Mouse (Mus musculus) heart, adult 2 months (tissue): ENCODE results near the gene Eomes.

Experiments used
- CTCF ChIP-seq: fragments of 200-600 bp; IDR thresholded peaks from 2 replicates; pipeline ENCODE4 v1.8.1; 2022; ENCODE audit warnings: antibody characterized with exemption, mild to moderate bottlenecking, moderate library complexity
- EP300 ChIP-seq: fragments of 200-500 bp; IDR thresholded peaks from 2 replicates; pipeline ENCODE4 v1.6.1; 2011; ENCODE audit warnings: low read depth, low read length, control low read depth; ENCODE audit not compliant: insufficient read depth

GRCm38 (mm10) chr9:118507552-118507951 lies 29.5 kb downstream of the Eomes start:
- TF ChIP-seq EP300, result no peak
- TF ChIP-seq CTCF, result no peak
